Mouse (Mus musculus): ENCODE data around the gene Nvl.

The Nvl gene

DNA sequence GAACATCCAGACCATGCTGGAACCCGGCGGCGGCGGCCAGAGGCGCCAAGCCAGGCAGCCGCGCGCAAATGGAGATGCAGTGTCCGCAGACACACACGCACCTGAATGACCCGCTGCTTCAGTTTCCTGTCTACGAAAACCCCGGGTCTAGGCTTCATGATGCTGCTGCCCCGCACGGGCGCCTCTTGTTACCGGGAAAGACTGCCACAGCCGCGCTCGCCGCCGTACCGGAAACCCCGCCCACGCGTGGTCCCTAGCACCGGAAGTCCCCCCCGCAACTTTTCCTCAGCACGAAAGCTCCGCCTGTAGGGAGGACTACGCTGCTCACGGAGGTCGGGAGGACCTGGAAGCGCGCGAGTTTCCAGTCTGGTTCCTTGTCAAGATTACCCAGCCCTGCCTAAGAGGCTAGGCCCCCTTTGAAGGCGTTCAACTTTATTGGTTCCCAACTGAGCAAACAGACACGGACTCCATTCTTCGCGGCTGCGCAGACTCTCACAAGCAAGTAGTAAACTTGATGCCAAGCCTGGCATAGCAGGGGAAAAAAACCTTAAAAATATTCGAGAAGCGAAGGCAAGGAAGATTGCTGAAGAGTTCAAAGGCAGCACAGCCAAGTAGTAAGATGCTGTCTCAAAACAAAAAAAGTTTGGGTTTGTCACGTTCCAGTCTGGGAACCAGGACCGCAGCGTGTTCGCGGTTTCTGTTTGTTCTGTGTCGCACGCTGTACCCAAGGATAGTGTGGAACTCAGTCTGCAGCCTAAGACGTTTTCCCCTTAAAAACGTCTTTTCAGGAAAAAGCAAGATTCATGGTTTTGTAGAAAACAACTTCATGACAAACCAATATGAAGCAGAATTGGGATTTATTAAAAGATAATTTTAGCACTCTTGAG, at the start of gene Nvl, which contains the start of gene Cnih4:
TSS of gene Nvl (minus strand) at position 255 of the 887 bp plus-strand sequence.
TSS of gene Cnih4 (plus strand) at position 744 of the 887 bp plus-strand sequence.
- DNase-seq = peak; percentile 89

DNA sequence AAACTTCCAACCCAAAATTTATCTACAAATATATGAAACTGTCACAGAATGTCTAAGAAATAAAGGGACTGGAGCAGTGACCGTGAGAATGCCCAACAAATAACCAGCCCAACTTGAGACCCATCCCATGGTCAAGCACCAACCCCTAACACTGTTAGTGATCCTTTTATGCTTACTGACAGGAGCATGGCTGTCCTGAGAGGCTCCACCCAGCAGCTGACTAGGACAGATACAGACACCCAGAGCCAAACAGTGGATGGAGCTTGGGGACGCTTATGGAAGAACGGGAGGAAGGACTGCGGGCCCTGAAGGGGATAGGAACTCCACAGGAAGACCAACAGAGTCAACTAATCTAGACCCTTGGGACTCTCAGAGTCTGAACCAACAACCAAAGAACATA, 44.9 kb upstream of the Nvl start:
- no peak for DNase-seq

DNA sequence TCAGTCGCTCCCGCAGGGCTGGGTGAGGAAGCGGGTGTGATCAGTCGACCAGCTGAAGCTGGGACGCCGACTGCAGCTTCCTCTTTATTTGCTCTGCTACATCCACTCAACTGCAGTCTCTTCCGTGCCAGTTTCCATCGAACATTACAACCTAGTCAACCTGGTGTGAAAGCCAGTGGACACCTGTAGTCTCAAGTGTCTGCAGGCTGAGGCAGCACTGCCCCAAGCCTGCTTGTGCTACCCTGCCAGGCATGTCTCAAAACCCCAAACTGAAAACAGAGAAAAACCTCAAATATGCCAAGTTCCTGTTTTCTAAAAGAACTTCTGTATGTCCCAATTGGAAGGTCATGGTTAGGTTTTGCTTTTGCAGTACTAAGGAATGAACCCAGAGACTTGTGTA, 26.2 kb upstream of the Nvl start:
- DNase-seq = no peak

DNA sequence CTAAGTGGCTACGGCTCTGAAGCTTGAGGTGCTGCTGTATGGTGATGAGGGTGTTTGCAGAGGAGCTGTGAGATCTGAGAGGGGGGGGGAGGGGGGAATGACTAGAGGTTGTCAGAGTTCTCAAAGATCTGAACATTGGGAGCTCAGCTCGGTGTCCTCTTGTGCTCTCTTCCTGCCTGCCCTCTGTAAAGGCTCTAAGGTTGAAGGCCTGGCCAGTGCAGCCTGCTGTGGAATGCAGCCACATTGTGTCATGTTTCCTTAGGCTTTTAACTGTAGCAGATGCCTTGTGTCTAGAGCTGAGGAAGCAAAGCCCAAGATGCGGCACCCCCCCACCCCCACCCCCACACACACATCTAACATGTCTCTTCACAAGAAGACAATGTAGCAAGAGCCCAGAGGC, 24.4 kb upstream of the Nvl start:
- no peak for DNase-seq

DNA sequence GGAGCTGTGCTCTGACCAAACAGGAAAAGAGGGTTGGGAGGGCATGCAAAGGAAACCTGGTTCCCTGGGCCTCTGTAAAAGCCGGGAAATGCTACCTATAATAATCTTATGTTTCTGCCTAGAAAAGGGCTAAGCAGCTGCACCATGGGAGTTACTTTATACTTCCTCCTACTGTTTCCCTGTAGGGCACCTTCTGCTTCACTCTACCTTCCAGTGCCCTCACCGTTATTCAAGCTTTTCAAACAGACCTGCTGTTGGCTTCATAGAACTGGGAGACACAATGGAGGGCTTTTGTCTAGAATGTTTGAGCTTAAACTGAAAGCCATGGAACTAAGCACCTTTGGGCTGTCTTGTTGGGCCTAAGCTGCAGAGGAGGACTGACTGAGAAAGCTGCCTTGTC, 23.8 kb upstream of the Nvl start:
- DNase-seq = no peak

DNA sequence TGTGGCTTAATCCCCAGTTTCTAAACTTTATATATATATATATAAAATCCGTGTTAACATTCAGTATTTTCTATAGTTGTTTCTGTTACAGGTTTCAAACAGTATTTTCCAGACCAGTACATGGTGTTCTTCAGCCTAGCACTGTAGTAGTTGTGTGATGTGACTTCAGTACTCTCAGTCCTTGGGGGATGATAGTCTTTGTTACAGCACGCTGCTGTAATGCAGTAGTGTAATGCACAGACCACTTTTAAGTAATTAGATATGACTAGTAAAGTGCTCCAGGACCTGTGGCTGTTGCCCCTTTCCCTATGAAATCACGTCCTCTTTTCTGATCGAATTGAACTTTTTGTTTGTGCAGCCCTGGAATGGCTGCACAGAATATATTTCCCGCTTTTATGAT, 7.5 kb upstream of the Nvl start:
- no peak for DNase-seq

DNA sequence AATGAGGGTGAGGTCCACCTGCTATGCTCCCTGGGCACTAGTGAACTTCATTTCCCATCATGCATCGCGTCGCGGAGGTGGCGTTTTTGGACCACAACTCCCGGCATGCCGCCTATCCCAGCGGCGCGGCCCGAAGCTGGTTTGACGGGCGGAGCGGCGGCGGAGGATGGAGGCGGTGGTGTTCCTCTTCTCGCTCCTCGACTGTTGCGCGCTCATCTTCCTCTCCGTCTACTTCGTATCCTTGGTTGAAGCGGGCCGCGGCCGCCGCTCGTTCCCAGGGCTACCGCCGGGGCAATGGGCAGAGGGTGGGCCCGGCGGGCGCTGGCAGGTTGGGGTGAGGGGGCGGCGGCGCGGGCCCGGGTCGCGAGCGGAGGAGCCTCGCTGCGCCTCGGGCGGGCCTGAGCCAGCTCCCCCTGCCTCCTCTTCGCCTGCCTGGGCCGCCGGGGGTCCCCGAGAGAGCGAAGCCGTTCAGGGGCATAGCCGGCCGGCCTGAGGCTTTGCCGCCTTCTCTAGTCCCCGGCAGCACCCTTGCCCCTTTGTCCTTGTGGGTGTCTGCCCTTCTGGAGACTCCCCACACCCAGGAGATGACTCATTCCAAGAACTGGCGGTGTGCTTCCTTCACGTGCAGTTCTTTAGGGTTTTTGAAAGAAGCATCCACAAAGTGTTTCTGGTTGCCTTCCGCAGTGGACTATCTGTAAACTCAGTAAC, 7.0 kb upstream of the Nvl start:
- peak; percentile 87 for DNase-seq

DNA sequence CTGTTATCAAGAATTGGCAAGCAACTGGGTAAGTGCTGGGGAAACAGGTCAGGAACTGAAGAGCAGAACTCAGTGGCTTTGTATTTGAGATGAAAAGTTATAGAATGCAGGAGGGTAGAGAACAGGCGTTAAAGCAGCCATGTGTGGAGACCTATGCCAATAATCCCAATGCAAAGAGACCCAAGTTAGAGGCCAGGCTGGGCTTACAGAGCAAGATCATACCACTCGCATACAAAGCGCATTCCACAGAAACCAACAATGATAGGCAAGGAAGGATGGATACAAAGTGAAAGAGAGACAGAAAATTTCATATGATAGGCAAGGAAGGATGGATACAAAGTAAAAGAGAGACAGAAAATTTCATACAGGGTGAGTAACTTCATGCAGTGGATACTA, 6.4 kb upstream of the Nvl start:
- no peak for DNase-seq

DNA sequence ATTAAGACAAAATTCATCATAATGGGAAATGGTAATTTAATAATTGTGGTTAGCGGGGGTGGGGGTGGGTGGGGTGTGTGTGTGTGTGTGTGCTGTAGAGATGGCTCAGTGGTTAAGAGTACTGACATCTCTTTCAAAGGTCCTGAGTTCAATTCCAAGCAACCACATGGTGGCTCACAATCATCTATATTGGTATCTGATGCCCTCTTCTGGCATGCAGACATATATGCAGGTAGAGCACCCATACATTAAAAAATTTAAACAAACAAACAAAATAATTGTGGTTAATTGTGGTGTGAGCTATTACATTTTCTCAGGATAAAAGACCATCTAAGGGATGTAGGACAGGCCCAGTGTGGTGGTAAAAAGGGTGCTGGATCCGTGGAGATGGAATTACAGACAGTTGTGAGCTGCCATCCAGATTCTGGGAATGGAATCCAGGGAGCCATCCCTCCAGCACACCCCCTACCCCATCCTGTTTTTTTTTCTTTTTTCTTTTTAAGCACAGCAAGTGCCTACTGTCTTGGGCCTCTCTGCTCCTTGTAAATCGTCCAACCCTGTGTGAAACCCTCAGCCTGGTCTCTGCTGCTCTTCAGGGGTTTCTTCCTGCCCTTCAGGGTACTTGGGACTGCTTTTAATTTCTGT, 5.5 kb upstream of the Nvl start:
- DNase-seq = no peak

DNA sequence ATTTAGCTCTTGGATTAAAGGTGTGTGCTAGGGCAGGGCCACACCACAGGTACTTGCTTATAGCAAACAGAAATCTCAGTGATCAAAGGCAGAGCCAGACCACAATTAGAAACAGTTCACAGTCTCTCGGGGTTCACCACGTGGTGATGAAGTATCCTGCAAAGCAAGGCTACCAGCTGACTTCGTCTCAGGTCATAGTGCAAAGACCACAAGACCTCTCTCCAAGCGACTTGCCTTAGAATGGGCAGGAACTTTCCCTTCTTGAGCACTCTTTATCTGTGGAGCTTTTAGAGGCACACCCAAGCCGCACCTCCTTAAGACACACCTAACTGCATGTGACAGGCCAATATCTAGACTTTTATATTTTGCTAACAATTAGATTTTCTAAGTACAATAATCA, 4.5 kb upstream of the Nvl start:
- DNase-seq = no peak

DNA sequence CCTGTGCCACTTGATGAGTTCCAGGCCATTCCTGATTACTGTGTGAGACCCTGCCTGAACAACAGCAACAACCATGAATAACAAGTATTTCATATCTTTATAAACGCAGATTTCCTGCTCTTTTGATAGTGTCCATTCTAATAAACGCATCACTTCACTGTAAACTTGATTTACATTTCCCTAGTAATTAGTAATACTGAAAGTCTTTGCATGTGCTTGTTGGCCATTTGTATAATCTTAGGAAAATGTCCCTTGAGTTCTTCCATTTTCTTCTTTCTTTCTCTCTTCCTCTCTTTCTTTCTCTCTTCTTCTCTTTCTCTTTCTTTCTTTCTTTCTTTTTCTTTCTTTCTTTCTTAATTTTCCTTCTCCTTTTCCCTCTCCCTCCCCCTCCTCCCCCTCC, 2.2 kb upstream of the Nvl start:
- DNase-seq = no peak

DNA sequence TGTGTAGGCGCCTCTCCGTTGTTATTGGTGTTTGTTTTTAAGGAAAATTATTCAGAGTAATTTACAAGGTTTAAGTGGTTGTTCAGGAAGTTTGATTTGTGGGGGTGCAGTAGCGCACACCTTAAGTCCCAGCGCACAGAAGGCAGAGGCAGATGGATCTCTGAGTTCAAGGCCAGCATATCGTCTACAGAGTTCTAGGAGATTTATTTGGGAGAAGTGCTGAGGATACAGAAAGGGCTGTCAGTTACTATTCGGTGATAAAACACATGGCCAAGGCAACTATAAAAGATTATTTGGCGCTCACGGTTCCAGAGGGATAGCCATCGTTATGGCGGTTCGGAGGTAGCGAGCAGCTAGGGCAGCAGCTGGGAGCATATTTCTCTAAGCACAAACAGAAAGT, 962 bp upstream of the Nvl start:
- DNase-seq = no peak

DNA sequence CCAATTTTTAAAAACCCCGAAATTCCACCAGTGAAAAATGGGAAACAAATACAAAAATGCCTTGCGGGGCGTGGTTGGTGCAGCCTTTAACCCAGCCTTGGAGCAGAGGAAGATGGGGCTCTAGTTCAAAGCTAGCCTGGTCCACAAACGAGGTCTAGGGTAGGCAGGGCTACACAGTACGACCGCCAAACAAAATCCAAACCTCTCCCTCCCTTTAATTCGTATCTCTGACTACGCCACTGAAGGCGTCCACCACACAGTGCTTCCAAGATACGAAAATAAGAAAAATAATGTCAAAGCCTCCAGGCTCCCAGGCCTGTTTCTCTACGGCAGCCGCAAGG, 425 bp downstream of the Nvl start:
- no peak for DNase-seq

DNA sequence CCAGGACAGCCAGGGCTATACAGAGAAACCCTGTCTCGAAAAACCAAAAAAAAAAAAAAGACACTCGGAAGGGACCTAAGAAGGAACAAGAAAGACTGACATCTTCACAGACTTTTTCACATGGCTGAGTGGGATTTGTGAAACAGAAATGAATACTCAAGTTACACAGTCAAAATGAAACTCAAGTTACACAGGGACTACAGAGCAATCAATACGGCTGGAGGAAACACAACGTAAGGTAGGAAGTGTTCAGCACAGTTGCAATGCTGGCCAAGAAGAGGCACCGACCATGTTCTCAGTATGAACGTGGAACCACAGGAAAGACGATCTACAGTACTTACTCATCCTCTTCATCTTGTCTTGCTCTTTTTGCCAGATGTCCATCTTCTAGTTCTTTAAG, 5.3 kb downstream of the Nvl start:
- no peak for DNase-seq

DNA sequence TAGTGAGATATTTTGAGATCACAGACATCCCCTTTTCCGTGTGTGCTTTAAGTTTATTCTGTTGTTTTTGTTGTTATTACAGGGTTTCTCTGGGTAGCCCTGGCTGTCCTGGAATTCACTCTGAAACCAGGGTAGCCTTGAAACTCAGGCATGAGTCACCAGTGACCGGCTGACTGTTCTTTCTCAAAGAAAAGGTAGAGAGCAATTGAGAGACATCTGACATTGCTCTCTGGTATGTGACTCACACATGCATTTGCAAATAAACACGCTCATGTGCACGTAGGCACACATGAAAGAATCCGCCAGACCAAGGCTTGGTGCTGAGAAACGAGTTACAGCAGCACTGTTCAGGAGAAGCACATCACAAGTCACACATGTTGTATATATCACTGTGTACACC, 12.1 kb downstream of the Nvl start:
- DNase-seq = no peak

DNA sequence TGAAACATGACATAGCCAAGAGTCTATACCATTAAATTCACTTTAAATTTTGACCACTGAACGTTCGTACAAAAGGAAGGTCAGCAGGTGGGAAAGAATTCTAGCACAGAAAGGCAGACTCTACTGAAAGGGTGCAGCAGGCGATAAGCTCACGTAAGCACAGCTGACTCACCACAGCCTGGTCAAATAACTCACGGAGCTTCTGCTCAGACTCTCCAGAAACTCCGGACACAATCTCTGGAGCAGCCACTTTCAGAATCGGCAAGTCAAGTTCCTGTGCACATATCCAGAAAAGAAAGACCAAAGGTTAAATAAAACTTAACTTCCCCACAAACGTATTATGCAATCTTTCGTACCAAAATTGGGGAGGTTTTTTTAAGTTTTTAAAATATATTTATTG, 17.2 kb downstream of the Nvl start:
- DNase-seq = no peak

DNA sequence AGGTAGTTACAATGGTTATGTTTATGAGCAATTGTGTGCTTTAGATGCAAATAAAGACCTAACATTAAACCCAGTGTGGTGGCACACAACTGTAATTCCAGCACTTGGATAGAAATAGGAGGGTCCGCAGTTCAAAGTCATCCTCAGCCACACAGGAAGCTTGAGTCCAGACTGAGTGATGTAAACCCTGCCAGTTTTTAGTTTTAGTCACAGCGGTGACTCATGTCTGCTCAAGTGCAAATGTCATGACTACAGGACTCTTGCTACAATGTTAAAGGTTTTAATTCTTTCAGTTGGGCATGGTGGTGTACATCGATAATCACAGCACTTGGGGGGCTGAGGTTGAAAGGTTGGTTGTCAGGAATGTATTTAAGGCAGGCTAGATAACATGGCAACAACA, 18.1 kb downstream of the Nvl start:
- DNase-seq = no peak

DNA sequence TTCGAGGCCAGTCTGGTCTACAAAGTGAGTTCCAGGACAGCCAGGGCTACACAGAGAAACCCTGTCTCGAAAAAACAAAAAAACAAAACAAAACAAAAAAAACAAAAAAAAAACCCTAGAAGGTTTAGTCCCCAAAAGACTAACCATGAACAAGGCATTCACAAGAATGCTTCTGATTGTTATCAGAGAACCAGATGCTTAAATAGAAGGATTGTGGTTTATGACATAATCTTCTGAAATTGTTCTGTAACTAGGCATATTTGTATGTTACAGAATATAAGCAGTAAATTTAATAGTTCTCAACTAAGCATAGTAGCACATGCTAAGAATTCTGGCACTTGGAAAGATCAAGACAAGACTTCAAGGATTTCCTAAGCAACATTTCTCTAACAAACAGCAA, 19.9 kb downstream of the Nvl start:
- no peak for DNase-seq

DNA sequence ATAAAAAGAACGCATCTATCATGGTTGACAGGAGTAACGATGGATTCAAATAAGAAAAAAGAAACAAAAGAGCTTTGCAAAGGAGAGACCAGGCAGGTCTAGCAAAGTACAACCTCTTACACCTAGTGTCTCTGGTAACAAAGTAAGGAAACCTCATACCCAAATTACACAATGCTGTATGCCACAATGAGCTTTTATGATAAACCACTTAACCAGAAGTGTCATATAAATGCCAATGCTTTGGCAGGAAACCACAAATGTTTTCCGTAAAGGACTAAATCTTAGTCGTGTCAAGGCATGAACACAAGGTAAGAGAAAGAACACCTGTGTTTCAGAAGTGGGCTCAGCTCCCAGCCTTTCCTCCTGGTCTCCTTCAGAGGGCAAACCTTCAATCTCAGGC, 26.9 kb downstream of the Nvl start:
- DNase-seq = no peak

DNA sequence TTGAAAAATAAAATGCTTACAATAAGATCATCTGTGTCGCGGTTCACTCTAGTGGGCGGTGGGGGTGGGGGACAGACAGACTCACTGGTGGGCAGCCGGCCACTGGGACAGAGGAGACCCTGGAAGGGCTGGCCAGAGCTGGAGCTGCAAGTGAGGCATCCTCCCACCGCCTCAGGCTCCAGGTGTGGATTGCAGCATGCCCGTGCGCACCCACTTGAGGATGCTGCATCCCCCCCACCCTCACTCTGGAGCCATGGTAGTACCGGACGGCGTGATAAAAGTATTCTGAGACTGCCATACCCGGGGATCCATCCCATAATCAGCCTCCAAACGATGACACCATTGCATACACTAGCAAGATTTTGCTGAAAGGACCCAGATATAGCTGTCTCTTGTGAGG, 54.0 kb downstream of the Nvl start:
- DNase-seq = no peak

DNA sequence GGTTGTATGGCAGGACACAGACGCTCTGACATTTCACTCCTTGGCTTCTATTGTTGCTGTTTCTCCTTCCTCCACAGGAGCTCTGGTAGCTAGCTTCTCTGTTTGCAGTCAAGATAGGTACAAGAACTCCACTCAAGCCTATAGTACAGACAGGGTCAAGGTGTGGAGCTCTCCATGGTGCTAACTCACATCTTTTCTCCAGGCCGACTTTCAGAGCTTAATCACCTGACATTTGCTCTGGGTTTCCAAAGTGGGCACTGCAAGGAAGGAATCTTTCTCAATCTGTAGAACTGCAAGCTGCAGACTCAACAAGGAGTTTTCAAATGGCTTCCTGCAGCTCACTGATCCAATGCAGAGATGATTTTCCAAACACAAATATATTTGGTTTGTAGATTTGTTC, 60.0 kb downstream of the Nvl start:
- DNase-seq = no peak

DNA sequence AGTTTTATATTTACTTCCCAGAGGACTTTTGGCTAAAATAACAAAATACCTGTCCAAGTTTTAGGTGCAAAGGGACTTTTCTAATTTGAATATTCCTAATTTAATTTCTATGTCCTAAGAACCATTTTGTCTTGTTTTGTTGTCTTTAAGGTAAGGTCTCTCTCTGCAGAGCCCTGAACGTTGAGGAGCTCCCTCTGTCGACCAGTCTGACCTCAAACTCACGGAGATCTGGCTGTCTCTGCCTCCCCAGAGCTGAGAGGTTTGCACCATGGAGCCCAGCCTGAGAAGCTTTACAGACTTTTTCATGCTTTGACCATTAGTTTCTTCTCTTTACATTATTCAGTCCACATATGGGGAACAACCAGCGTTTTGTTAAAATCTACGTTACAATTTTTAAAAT, 70.9 kb downstream of the Nvl start:
- no peak for DNase-seq

DNA sequence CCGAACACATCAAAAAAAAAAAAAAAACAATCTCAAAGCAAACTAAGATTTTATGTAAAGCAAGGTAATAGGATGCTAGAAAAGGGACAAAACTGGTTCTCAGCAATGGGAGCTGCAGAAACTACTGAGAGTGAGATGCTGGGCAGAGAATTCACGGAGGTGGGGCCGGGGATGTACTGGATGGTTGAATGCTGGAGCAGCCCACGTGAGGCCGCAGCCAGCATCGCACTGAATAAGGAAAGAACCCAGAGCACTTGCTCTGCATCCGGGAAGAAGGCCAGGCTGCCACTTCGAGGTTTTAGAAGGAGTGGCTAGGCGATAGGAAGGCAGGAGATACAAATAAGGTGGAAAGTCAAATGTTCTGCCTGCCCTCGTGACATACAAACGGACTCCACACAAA, 74.3 kb downstream of the Nvl start:
- no peak for DNase-seq

DNA sequence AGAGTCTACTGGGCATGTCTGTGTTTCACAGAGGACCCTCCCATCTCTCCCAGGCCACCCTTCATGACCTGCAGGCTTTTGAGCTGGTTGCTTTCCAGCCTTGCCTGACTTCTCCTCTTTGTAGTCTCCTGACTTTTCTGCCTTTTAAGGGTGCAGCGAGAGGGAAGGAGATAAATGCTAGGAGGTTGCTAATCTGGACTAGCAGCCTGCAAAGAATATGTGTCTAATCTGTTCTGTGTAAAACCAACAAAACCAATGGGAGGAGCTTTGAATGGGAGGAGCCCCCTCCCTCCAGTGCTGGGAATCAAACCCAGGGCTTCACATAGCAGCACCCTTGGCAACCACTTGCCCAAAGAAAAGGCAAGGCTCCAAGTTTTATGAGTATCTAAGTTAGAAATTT, 75.7 kb downstream of the Nvl start:
- no peak for DNase-seq
